Mouse (Mus musculus) kidney, postnatal 4 days (tissue): ENCODE measurements at regions not wholly inside any gene's neighbourhood (a gene's known extent, or its start where the extent isn't known, plus 50 kb on each side); places are given as distances from the start of the nearest gene placed in this dataset.

Source experiments
- DNase-seq, 2 experiments: peaks; one replicate each; pipeline ENCODE4 v3.0.0; 2021; ENCODE audit warnings: mixed read lengths in 2 of 2

- DNase-seq, result peak in 1 of 2 experiments; percentile 3
Observed at GRCm38 (mm10) chr13:68502022-68502421, 79.9 kb downstream of the Mtrr start.
